Mouse (Mus musculus): ENCODE data around the gene Dmp1.

Dmp1 gene

DNA sequence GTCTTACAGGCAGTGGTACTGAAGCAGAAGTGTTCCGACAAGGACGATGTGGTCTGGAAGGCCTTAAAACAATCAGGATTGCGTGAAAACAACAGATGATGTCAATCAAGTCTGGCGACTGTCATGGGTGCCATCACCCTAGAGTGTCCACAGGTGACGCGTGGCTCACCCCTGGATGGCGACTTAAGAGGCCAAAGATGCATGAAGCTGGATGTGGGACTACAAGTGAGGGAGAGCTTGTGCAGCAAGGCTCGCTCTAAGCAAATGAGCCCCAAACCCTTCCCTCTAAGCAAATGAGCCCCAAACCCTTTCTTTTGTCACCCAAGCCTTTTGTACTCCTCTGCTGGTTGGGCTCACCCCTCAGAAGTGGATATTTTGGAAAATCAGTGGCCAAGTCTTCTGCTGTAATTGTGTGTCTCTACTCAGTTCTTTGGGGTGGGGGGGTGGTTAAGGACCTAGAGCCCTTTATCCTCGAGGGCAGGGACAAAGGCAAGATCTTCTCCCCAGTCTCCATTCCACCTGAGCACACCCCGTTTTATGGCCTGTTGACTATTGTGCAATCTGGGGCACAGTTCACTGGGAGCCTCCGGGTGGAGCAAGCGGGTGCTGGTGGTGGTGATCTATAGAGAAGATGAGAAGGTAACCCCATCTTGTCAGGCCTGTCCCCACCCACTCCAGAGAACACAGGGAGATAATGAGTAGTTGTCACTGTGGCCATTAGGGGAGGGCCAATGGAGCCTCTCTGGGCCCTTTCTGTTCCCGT lies 60.8 kb downstream of the Dmp1 start:
- no peak for DNase-seq (ENCODE audit: low spot score)
